Mouse (Mus musculus): ENCODE measurements around the gene Vrk1. TPM values are rescaled to one million over a fixed set of nuclear protein-coding genes. Genes with fewer than 3 reads are reported as not detected.

The Vrk1 gene
- polyA plus RNA-seq, 1 experiment: 10.3 TPM

DNA sequence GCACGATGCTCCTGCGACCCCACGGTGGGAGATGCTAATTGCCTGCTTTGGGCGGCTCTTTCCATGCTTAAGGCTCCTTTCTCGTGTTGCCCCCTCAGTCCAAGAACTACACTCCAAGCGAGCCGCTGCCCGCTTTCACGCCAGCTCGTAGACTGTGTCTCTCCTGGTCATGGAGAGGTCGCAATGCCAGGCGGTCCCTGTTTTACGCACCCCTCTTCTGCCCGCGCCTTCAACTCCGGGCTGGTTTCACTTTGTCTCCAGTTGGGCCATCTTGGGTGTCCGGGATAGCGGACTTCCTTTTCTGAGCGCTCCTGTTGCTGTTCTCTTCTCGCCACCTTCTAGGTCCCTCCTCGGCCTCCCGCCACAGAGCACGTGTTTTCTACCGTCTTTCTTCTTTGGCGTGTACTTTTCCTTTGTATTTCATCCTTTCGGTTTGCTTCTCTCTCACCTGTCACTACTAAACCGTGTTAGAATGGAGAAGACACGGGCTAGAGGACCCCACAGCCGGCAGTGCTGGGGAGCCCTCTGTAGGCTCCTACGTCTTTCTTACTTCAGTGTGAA, 46.9 kb upstream of the Vrk1 start:
- Histone ChIP-seq H3ac (ENCODE audit: control insufficient read depth, insufficient read length) (no peak overlapping the region), H3K4me2 (ENCODE audit: low read depth) (peak overlapping the region; percentile 98), H3K27me3 (ENCODE audit: control insufficient read depth, insufficient read depth, insufficient read length) (peaks cover 11% of the 10 kb centered on the region), H3K4me3 (peak overlapping the region; percentile 20), H3K79me2 (ENCODE audit: control insufficient read depth, insufficient read depth) (no peaks in the 10 kb centered on the region), H3K36me3 (ENCODE audit: control insufficient read depth, insufficient read depth) (no peaks in the 10 kb centered on the region)
- TF ChIP-seq TCF12 (IDR thresholded peaks at IDR 0.05; ENCODE audit: insufficient read depth, poor library complexity, severe bottlenecking) (no peak), MAX (IDR thresholded peaks at IDR 0.05; ENCODE audit: low read depth) (no peak), TCF3 (IDR thresholded peaks at IDR 0.05; ENCODE audit: insufficient read length, low read depth) (no peak), USF1 (IDR thresholded peaks at IDR 0.05; ENCODE audit: low read depth) (no peak), POLR2AphosphoS2 (IDR thresholded peaks at IDR 0.05; ENCODE audit: insufficient read length, low read depth) (no peak), E2F4 (IDR thresholded peaks at IDR 0.05; ENCODE audit: insufficient read depth) (no peak), SRF (IDR thresholded peaks at IDR 0.05; ENCODE audit: control insufficient read depth, insufficient read length, low read depth) (no peak), POLR2A (IDR thresholded peaks at IDR 0.05; ENCODE audit: insufficient read length, low read depth) (no peak), REST (IDR thresholded peaks at IDR 0.05; ENCODE audit: insufficient read depth, insufficient read length) (no peak), MYOD1 (IDR thresholded peaks at IDR 0.05; ENCODE audit: control insufficient read depth in 1 of 3, insufficient read length in 2 of 3, low read depth in 2 of 3) (no peak), CEBPB (IDR thresholded peaks at IDR 0.05; ENCODE audit: insufficient read depth, poor library complexity, severe bottlenecking) (no peak), MYOG (IDR thresholded peaks at IDR 0.05; ENCODE audit: control insufficient read depth in 1 of 3, insufficient read depth in 1 of 3, insufficient read length in 2 of 3, low read depth in 2 of 3) (no peak)

DNA sequence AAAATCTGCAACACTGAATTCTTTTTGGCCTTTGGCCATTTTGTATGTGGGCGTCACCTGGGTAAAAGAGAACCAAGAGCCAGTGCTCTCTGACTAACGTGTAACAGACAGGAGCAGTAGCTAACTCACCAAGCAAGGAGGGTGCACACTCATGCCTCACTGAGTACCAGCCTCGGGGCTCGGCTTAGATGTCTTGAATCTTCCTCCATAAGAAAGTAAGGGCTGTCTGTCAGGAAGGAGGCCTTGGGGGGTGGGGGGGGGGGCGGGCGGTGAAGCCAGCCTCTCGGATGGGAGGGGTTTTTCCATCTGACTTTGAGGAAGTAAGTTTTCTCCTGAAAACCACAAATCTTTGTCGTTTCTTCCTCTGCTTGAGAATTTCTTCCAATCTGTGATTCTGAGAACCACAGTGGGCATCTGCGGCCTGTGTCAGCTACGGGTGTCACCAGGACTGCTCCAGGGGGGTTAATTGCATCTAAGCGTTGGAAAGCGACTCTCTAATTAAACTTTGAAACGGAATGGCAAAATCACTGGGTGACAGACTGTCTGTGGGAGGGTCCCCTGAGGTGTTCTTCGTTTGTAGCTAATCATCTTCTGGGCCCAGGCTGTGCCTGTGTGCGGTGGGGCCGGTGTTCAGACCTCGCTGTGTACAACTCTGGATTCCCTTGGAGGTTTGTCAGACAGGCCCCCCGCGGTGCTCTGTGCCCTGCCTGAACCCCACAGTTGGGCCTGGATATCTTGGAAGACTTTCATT, 43.0 kb upstream of the Vrk1 start:
- Histone ChIP-seq H3K4me2 (ENCODE audit: low read depth) (no peak overlapping the region), H3K4me3 (no peak overlapping the region)

DNA sequence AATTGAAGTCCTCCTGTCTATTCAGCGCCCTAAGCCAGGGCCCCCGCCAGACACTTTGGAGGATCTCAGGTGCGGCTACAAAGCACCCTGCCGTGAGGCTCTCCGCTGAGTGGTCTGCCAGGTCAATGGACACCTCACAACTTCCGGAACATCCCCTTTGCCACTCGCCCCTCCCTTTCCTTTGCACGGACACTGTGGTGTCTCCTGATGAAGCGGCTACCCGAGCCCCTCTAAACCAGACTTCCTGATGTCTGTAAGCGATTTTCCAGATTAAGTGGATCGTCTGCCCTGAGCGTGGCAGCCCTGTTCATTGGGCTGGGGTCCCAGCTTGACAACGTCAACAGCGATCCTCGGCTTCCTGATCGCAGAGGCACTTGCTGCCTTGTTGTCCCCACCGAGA, 42.2 kb upstream of the Vrk1 start:
- Histone ChIP-seq H3K36me3 (ENCODE audit: control insufficient read depth, insufficient read depth) (no peaks in the 10 kb centered on the region), H3K79me2 (ENCODE audit: control insufficient read depth, insufficient read depth) (no peaks in the 10 kb centered on the region), H3ac (ENCODE audit: control insufficient read depth, insufficient read length) (no peak overlapping the region), H3K27me3 (ENCODE audit: control insufficient read depth, insufficient read depth, insufficient read length) (no peaks in the 10 kb centered on the region), H3K4me2 (ENCODE audit: low read depth) (no peak overlapping the region), H3K4me3 (no peak overlapping the region)
- no peak for TF ChIP-seq SRF (IDR thresholded peaks at IDR 0.05; ENCODE audit: control insufficient read depth, insufficient read length, low read depth)
- TF ChIP-seq MYOD1 (IDR thresholded peaks at IDR 0.05; ENCODE audit: control insufficient read depth in 1 of 3, insufficient read length in 2 of 3, low read depth in 2 of 3): no peak
- no peak for TF ChIP-seq MYOG (IDR thresholded peaks at IDR 0.05; ENCODE audit: control insufficient read depth in 1 of 3, insufficient read depth in 1 of 3, insufficient read length in 2 of 3, low read depth in 2 of 3)
- TF ChIP-seq POLR2A (IDR thresholded peaks at IDR 0.05; ENCODE audit: insufficient read length, low read depth): no peak
- TF ChIP-seq MAX (IDR thresholded peaks at IDR 0.05; ENCODE audit: low read depth): no peak

More for the DNA sequence above, 43.0 kb upstream of the Vrk1 start:
- TF ChIP-seq POLR2AphosphoS2 (IDR thresholded peaks at IDR 0.05; ENCODE audit: insufficient read length, low read depth): no peak
- no peaks in the 10 kb centered on the region for H3K36me3 ChIP-seq (ENCODE audit: control insufficient read depth, insufficient read depth)
- no peak overlapping the region for H3ac ChIP-seq (ENCODE audit: control insufficient read depth, insufficient read length)
- no peaks in the 10 kb centered on the region for H3K27me3 ChIP-seq (ENCODE audit: control insufficient read depth, insufficient read depth, insufficient read length)
- no peaks in the 10 kb centered on the region for H3K79me2 ChIP-seq (ENCODE audit: control insufficient read depth, insufficient read depth)

DNA sequence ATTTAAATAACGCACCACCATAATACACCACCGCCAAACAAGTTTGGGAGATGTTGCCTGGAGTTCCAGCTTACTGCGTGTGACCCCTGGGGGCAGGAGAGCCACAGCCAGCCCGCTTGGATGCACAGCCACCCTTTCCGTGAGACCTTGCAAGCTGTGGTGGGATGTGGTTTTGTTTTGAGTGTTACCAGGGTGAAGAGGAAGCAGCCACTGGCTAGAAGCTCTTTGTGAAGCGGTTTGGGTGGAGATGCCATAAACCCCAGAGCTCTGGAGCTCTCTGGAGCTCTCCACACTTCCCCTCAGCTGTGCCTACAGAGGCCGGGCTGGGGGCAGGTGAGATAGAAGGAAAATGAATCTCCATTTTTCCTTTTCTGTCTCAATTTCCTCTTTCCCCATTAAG, 38.8 kb upstream of the Vrk1 start:
- no peak overlapping the region for H3ac ChIP-seq (ENCODE audit: control insufficient read depth, insufficient read length)
- TF ChIP-seq MAX (IDR thresholded peaks at IDR 0.05; ENCODE audit: low read depth): no peak
- no peak for TF ChIP-seq POLR2AphosphoS2 (IDR thresholded peaks at IDR 0.05; ENCODE audit: insufficient read length, low read depth)
- TF ChIP-seq E2F4 (IDR thresholded peaks at IDR 0.05; ENCODE audit: insufficient read depth): no peak
- no peak for TF ChIP-seq POLR2A (IDR thresholded peaks at IDR 0.05; ENCODE audit: insufficient read length, low read depth)
- no peak overlapping the region for H3K4me3 ChIP-seq
- no peaks in the 10 kb centered on the region for H3K79me2 ChIP-seq (ENCODE audit: control insufficient read depth, insufficient read depth)
- H3K36me3 ChIP-seq (ENCODE audit: control insufficient read depth, insufficient read depth): no peaks in the 10 kb centered on the region
- H3K4me2 ChIP-seq (ENCODE audit: low read depth): no peak overlapping the region
- H3K27me3 ChIP-seq (ENCODE audit: control insufficient read depth, insufficient read depth, insufficient read length): no peaks in the 10 kb centered on the region

DNA sequence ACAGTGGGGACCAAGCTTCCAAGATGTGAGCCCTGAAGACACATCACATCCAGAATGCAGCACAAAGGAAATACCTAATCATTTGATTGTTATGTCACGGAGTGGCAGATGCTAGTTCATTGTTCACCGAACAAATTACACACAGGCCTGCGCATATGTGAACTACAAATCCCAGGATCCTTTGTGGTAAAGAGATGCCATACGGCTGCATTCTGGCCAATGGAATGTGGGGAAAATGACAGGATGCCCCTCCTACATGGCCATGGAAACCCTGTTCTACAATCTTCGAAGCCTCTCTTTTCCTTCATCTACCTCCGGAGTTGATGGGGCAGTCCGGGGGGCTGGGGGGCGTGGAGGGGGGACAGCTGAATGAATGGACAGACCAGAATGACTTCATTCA, 37.4 kb upstream of the Vrk1 start:
- Histone ChIP-seq H3K4me2 (ENCODE audit: low read depth) (no peak overlapping the region), H3ac (ENCODE audit: control insufficient read depth, insufficient read length) (no peak overlapping the region), H3K79me2 (ENCODE audit: control insufficient read depth, insufficient read depth) (no peaks in the 10 kb centered on the region), H3K27me3 (ENCODE audit: control insufficient read depth, insufficient read depth, insufficient read length) (no peaks in the 10 kb centered on the region), H3K4me3 (no peak overlapping the region), H3K36me3 (ENCODE audit: control insufficient read depth, insufficient read depth) (no peaks in the 10 kb centered on the region)
- no peak for TF ChIP-seq POLR2A (IDR thresholded peaks at IDR 0.05; ENCODE audit: insufficient read length, low read depth)
- TF ChIP-seq USF1 (IDR thresholded peaks at IDR 0.05; ENCODE audit: low read depth): no peak
- TF ChIP-seq REST (IDR thresholded peaks at IDR 0.05; ENCODE audit: insufficient read depth, insufficient read length): no peak
